Mouse (Mus musculus): ENCODE data around the gene Phf10. TPM values are rescaled to one million over a fixed set of nuclear protein-coding genes. Genes with fewer than 3 reads are reported as not detected.

Gene Phf10
- polyA plus RNA-seq (2012; fragmentation: generic; extraction: Trizol): 10 to 100 TPM; 15.4 to 52.8 TPM

DNA sequence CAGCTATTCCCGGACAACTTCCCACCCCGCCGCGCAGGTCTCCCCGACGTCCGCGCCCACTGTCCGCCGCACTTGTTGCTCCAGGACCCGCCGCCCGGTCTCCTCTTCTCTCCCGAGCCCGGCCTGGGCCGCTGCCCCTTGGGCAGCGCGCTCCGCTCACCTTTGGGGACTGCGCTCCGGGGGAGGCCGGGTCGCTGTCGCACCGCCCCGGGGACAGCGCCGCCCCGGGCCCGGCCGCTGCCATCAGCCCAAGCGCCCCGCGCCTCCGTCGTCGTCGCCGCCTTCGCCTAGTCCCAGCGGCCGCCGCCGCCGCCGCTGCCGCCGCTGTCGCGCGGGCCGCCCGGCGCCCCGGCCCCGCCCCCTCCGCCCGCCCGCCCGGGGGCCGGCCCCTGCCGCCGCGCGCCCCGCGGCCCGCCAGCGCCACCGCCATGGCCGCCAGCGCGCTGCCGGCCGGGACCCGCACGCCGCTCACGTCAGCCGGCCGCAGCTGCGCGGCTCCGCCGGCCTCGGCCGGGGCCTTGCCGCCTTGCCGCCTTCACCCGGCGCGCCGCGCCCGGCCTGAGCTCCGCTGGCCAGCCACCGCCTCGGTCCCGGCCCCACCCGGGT, at the start of gene Phf10:
TSS of gene Phf10 (minus strand) at position 323 of the 606 bp plus-strand sequence.

GRCm38 (mm10) chr17:15009706-15010413, 48.8 kb upstream of the Phf10 start, which contains the start of gene Gm3435:
Gm3435 (plus strand) TSS chr17:15010176.

DNA sequence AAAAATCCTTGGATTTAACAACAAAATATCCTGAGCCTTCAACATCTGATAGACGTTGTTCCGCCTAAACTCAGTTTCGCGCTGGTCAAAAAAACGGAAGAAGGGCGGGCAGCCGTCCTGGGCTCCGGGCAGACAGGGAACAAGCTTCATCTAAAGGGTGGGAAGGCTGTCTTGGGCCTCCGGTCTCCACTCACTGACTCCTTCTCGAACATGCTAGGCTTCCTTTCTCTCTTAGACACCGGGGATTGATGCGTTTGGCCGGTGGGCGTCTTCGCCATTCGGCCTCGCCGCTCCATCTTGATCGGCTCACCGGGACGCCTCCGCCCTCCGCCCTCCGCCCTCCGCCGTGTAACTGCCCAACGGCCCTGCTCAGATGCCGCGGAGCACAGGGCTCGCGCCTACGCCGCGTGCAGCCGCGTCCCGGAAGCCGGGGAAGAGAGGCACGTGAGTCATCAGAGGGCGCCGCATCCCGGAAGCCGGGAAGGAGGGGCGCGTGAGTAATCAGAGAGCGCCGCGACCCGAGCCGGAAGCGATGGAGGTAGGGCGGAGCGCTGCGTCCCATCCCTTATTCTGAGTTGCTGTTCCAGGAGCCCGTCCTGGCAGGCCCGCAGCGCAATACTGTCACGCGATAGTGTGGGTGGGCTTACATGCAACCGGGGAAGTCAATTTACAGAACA, 17.4 kb upstream of the Phf10 start, which contains the start of the genes 9030025P20Rik and Gm3417:
TSS of gene 9030025P20Rik (plus strand) at position 107 of the 677 bp plus-strand sequence.
TSS of gene Gm3417 (minus strand) at position 429 of the 677 bp plus-strand sequence.

GRCm38 (mm10) chr17:14943009-14943728, 17.9 kb downstream of the Phf10 start, which contains the start of the genes Wdr27 and 1600012H06Rik:
Wdr27 (minus strand) TSS chr17:14943158.
1600012H06Rik (plus strand) TSS chr17:14943184.

Other genes starting within 250 kb of the Phf10 start
- gene Wdr27, start 18.1 kb downstream of the Phf10 start, polyA plus RNA-seq (2012; fragmentation: generic; extraction: Trizol): 10 to 100 TPM in 1 of 2 experiments, 1 to 10 TPM in 1; 7.0 to 27.4 TPM
- 10 to 100 TPM in 1 of 2 experiments, 1 to 10 TPM in 1; 3.0 to 14.7 TPM for gene 1600012H06Rik, start 18.1 kb downstream of the Phf10 start, polyA plus RNA-seq (2012; fragmentation: generic; extraction: Trizol)
- 1 to 10 TPM; 2.5 to 9.6 TPM for gene 9030025P20Rik, start 17.2 kb upstream of the Phf10 start, polyA plus RNA-seq (2012; fragmentation: generic; extraction: Trizol)
- under 1 TPM in 1 of 2 experiments, not detected in 1; 0.51 TPM for gene Gm3417, start 17.5 kb upstream of the Phf10 start, polyA plus RNA-seq (2012; fragmentation: generic; extraction: Trizol)
- 1 to 10 TPM in 1 of 2 experiments, under 1 TPM in 1; 0.20 to 3.0 TPM for gene Gm3435, start 48.9 kb upstream of the Phf10 start, polyA plus RNA-seq (2012; fragmentation: generic; extraction: Trizol)
- gene Ermard, start 79.9 kb upstream of the Phf10 start, polyA plus RNA-seq (2012; fragmentation: generic; extraction: Trizol): 10 to 100 TPM in 1 of 2 experiments, 1 to 10 TPM in 1; 6.4 to 31.1 TPM
- gene Tcte3, start 80.2 kb upstream of the Phf10 start, polyA plus RNA-seq (2012; fragmentation: generic; extraction: Trizol): under 1 TPM; 0.76 to 0.91 TPM
- 1 to 10 TPM in 1 of 2 experiments, under 1 TPM in 1; 0.69 to 1.4 TPM for gene Gm3448, start 80.3 kb upstream of the Phf10 start, polyA plus RNA-seq (2012; fragmentation: generic; extraction: Trizol)